Mouse (Mus musculus) cerebellum, adult 9-10 months (tissue): ENCODE results near the gene Hist1h3a.
A peak's percentile ranks its signal among the peaks of the same experiment; 100 is the strongest.

Source experiments
- DNase-seq: peaks from one replicate; pipeline ENCODE4 v3.0.0; 2022

Hist1h3a gene

DNA sequence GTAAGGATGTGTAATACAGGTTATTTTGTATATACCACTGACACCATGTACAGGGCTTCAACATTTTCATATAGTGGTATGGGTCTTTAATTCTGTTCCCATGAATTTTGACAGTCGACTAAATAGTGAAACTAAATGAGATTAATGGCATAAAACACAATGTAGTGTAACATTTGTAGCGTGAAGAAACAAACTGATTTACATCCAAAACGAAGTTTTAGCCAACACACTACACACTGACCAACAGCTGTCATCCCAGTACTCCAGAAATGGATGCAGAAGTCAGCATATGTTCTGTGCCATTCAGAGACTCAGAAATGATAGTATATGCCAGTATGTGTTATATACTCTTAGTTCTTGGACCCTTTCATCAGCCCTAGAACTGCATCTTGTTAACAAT, 4.3 kb downstream of the Hist1h3a start:
- no peak for DNase-seq

DNA sequence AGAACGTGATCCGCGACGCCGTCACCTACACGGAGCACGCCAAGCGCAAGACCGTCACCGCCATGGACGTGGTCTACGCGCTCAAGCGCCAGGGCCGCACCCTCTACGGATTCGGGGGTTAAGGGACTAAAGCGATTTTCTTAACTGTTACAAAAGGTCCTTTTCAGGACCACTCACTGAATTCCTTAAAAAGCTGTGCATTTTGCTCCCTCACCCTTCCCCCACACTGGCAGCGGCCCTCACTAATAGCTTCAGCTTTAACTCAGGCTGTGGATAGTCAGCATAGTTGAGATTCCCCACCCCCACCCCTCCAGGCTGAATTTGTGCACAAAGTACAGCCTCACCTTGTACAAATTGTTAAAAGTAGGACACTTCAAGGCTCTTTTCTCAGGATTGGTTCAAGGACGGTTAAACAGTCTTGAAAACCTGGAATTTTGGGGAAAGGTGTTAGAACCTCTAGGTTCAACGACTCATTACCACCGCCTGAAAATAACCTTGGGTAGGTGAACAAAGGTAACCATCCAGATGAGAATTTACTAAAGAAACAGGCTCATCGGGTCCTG, 4.9 kb downstream of the Hist1h3a start:
- DNase-seq, result no peak

DNA sequence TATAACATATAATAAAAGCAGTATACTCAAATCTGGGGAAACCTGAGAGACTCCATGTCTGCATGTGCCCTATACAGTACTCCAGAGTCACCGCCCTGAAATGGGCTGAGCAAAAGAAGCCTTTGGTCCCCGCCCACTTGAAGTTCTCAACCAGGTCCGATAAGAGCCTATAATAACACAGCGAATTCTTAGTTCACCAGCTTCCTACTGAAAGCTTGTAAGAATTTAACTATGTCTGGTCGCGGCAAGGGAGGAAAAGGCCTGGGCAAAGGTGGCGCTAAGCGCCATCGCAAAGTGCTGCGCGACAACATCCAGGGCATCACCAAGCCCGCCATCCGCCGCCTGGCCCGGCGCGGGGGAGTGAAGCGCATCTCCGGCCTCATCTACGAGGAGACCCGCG, 5.4 kb downstream of the Hist1h3a start, which contains the start of gene Hist1h4b:
TSS of gene Hist1h4b (plus strand) at position 224 of the 400 bp plus-strand sequence.
- DNase-seq, result peak; percentile 95

DNA sequence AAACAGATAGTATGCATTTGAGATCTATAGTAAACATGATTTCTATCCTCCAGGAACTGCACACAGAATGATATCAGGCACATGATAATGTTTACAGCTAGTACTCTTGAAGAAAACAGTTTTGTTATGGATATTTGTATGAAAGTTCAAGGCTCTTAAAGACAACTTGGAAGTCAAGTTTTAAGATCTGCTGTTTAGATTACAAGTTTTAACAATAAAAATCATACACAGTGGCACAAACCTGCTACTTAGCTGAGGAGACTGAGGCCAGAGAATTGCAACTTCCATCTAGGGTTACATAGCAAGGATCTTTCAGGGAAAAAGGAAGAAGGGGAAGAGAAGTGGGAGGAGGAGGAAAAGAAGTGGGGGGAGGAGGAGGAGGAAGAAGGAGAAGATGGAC, 7.2 kb downstream of the Hist1h3a start:
- no peak for DNase-seq

DNA sequence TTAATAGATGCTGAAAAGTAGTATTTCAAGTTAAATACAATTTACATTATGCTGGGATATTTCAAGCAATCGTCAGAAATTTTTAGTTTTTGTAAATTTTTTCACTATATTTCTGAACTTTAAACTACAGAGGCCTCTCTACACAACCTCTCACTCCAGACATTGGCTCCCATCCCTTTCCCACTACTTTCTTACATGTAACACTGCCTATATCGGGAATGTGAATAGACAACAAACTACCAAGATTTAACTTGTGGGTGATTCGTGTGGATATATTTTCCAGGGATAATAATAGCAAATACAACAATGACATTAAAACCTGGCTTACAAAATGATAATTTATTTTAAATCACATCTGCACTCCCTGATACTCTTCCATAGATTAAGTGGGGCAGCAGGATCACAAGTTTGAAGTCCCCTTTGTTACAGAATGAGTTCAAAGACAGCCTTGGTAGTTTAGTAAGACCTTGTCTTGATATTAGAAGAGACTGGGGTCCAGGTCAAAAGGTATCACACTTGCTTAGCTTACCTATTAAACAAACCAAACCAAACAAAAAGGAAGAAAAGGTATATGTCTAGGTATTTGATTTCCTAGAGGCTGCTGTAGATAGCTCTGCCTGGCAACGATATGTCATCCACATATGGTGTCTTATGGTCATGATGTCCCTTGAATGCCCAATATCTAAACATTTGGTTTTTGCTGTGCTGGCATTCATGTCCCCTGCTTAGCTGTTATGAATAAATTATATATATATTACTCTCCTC, 8.7 kb downstream of the Hist1h3a start:
- DNase-seq, result no peak

DNA sequence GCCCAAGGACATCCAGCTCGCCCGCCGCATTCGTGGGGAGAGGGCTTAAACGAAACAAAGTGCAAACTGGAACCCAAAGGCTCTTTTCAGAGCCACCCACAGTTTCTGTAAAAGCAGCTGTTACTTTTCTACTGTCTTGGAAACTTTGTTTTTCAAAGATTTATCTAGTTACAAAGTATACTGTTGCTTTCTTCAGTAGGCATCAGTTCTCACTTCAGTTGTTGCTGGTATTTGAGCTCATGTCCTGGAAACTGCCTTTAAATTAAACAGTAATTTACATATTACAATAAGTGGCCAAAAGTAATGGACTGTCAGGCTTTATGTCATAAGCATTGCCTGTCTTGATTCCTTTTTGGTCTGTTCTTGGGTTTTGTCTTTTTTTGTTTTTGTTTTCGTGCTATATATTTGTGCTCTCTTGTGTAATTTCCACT, 9.4 kb downstream of the Hist1h3a start:
- no peak for DNase-seq

DNA sequence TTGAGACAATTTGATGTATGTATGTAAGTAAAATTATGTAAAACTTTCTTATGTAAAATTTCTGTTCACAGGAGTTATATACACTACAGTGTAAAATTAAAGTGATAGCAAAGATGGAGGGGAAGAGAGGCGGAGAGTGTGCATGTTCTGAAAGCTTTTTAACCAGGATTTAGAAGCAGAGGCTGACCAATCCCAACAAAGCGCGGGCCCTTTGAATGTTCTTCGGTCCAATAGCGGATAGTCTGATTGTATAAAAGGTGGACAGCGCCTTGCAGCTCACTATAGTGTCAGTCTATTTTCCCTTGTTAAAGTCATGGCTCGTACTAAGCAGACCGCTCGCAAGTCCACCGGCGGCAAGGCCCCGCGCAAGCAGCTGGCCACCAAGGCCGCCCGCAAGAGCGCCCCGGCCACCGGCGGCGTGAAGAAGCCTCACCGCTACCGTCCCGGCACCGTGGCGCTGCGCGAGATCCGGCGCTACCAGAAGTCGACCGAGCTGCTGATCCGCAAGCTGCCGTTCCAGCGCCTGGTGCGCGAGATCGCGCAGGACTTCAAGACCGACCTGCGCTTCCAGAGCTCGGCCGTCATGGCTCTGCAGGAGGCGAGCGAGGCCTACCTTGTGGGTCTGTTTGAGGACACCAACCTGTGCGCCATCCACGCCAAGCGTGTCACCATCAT, 10.0 kb downstream of the Hist1h3a start, which contains the start of gene Hist1h3b:
TSS of gene Hist1h3b (plus strand) at position 201 of the 675 bp plus-strand sequence.
- peak; percentile 80 for DNase-seq

DNA sequence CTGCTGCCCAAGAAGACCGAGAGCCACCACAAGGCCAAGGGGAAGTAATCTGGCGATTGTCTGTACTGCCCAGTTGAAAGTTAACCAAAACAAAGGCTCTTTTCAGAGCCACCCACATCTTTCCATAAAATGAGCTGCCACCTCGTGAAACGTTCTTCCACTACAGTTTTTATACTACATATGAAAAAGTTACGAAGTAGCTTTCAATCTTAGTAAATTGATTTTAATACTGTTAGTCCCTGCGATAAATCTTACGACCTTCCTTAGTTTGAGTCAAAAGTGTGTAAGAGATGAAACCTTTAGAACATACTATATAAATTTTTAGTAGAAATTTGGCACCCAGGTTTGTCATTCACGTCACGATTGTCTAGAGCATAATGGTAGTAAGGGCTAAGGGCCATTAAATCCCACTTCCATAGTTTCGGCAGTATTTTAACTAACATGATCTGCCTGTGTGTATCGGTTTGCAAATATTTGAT, 10.7 kb downstream of the Hist1h3a start:
- DNase-seq, result peak; percentile 33

DNA sequence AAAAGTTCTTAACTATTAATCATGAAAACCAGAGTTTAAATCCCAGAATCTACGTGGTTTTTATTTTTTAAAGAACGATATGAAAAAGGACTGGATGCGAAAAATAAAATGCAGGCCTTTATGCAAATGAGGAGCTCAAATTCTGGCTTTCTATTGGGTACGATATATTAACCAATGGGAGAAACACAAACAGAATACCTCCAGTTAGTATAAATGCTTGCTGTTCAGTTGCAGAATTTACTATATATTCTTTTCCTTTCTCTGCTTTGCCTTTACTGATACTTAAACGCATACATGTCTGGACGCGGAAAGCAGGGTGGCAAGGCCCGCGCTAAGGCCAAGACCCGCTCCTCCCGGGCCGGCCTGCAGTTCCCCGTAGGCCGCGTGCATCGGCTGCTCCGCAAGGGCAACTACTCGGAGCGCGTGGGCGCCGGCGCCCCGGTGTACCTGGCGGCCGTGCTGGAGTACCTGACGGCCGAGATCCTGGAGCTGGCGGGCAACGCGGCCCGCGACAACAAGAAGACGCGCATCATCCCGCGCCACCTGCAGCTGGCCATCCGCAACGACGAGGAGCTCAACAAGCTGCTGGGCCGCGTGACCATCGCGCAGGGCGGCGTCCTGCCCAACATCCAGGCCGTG, 11.2 kb downstream of the Hist1h3a start, which contains the start of gene Hist1h2ab:
TSS of gene Hist1h2ab (plus strand) at position 288 of the 639 bp plus-strand sequence.
- DNase-seq, result peak; percentile 80

DNA sequence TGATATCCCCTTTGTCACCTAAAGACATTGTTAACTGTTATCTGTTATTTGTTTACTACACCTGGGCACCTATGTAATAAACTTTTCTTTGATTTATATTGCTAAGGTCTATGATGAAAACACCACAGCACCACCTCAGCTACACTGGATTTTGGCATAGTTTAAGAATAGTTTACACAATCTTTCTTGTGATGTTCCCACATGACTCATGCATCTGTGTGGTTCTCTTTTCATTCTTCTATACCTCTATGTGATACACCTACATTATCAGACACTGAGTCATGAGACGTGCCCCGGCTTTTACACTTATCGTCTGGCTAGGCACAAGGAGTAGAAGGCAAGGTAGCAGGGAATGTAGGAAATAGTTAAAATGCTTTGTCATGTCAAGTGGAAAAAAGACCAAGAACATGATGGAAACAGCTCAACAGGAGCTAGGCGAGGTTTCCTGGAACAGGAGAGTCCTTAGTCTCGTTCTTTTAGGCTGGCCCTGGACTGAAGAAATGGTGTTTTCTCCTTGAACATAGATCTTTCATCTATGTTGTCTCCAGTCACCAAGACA, 12.5 kb downstream of the Hist1h3a start:
- DNase-seq, result peak; percentile 29

DNA sequence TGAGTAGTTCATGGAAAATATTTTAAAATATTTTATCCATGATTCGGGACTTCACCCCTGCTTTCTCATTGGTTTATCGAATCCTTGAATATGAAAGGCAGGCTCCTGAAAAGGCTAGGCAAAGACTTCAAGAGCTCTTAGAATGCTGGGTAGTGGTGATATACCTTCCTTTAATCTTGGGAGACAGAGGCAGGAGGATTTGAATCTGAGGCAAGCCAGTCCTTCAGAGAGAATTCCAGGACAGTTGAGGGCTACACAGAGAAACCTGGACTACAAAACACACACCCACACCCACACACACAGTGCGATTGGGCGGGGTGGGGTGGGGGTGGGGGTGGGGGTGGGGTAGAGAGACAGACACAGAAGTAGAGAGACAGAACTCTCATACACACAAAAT, 14.3 kb downstream of the Hist1h3a start:
- DNase-seq, result peak; percentile 17

DNA sequence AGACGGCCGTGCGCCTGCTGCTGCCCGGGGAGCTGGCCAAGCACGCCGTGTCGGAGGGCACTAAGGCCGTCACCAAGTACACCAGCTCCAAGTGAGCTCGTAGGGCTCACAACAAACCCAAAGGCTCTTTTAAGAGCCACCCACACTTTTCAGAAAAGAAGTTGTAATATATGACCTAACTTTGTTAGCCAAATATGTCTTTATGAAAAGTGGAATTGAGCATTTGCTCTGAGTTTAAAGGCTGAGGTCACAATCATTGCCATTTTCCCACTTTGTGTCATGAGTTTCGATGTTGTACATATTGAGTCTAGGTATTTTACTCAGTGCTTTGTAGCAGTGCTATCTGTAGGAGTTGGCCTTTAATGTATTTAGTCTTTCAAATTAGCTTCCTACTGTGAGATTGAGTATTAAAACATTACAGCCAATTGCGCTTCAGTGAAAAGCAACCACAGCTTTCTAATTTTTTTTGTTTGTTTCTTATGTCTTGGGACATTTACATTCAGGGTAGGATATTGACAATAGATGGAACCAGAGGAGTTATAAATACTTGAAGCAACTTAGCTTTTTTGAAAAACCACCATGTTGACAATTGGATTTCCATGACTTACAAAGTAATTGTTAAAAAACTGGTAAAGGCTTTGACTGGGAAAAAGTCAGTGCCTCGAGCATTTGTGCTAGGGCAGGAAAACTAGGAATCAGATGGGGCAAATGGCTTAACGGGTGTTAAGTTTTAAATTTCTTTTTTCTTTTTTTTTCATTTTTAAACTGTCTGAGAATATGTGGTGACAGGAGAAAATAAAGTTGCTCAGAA, 14.9 kb downstream of the Hist1h3a start:
- peak; percentile 43 for DNase-seq

DNA sequence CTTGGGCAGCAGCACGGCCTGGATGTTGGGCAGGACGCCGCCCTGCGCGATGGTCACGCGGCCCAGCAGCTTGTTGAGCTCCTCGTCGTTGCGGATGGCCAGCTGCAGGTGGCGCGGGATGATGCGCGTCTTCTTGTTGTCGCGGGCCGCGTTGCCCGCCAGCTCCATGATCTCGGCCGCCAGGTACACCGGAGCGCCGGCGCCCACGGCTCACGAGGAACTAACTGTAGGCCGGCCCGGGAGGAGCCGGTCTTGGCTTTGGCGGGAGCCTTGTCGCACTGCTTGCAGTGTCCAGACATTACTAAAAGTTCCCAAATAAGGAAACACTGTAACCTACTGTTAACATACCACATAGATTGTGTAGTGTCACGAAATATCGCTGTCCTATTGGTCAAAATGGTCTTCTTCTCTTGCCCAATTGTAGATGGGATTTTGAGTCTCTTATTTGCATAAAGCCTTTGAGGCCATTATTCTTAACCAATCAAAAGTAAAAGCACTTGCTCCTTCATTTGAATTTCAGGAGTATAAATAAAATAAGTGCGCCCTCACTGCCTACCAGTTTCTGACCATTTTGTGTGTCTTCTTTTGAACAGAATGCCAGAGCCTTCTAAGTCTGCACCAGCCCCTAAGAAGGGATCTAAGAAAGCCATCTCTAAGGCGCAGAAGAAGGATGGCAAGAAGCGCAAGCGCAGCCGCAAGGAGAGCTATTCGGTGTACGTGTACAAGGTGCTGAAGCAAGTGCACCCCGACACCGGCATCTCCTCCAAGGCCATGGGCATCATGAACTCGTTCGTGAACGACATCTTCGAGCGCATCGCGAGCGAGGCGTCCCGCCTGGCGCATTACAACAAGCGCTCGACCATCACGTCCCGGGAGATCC, 15.7 kb downstream of the Hist1h3a start, which contains the start of gene Hist1h2bb:
TSS of gene Hist1h2bb (plus strand) at position 534 of the 880 bp plus-strand sequence.
- DNase-seq, result peak; percentile 94

DNA sequence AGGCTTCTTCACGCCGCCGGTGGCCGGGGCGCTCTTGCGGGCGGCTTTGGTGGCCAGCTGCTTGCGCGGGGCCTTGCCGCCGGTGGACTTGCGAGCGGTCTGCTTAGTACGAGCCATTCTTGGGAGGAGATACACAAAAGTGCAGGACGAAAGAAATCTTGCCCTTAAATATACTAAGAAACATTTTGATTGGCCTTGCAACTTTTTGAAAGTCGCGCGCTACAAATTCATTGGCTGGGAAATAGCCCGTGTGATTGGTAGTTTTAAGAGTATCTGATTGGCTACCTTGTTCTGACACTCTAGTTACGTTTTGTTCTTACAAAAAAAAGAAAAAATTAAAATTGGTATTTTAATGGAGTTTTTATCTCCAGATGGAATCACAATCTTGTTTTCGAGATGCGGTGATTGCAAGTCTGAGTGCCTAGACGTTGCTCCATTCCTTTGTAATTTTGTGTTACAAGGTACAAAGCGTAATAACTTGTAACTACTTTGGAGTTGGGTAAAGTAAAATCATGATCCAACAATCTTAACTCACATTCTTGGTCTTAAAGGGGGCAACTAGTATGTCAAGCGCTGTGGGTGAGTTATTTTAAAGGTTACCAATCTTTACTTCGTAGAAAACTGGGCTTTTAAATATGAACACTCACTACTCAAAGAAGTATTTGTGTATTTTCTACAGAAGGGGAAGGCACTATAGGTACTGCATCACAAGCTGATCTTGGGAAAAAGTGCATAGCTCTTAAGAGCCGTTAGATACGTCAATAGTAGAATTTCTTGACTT, 16.6 kb downstream of the Hist1h3a start, which contains the start of gene Hist1h3c:
TSS of gene Hist1h3c (minus strand) at position 222 of the 781 bp plus-strand sequence.
- peak; percentile 86 for DNase-seq

DNA sequence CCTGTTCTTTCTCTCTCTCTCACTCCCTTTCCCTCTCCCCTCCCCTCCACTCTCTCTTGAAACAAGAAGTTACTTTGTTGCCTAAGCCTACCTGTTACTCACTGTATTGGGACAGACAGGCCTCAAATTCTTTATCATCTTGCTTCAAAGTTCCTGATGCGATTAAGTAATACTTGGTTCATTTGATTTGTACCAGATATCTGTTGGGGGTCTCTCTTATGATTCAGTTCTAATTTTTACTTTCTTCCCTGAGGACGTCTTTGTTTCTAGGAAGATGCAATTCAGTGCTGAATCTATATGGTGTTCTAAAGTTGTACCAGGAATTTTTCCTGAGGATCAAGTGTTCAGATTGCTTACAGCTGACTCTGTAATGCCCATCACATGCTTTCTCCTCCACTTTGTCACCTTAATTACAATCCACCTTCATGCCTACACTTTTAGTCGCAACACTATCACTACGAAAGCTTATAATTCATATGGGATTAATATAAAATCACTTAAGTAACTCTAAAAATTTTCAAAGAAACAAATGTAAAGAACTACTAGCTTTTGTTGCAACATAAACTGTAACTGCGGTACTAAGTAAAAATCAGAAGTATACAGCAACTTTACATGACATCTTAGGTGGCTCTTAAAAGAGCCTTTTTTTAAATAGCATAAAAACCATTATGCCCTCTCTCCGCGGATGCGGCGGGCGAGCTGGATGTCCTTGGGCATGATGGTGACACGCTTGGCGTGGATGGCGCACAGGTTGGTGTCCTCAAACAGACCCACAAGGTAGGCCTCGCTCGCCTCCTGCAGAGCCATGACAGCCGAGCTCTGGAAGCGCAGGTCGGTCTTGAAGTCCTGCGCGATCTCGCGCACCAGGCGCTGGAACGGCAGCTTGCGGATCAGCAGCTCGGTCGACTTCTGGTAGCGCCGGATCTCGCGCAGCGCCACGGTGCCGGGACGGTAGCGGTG, 17.5 kb downstream of the Hist1h3a start:
- peak; percentile 27 for DNase-seq

DNA sequence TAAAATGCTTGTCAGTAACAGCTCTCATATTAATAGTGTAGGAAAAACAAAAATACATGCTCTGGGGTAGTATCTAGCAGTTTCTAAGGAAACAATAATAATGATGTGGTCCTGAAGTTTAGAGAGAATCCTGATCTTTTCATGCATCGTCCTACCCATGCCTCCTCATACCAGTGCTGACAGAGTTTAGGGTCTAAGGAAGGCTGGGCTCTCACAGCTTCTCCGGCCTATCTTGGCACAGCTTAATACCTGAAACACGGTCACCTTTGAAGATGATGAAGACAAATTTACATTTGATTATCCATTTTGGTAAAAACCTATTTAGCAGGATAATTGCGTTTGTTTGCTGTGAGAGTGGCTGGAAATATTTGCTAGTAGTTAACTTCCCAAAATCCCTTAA, 18.2 kb downstream of the Hist1h3a start:
- no peak for DNase-seq

DNA sequence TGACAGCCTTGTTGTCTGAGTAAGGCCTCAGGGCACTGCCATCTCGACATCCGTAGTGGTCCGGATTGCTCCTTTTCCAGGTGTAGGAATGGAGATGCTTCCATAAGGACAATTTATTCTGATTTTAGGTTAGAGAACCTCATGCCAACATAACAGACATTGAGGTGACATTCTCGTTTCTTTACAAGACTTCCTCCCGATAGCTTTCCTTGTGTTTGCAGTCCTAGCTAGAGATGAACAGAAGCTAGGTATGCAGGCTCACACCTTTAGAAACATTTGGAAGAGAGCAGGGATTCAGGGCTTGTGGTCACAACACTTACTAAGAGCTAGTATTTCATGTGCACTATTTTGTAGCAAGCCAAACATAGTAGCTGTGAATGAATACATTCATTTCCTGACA, 19.0 kb downstream of the Hist1h3a start:
- DNase-seq, result no peak

DNA sequence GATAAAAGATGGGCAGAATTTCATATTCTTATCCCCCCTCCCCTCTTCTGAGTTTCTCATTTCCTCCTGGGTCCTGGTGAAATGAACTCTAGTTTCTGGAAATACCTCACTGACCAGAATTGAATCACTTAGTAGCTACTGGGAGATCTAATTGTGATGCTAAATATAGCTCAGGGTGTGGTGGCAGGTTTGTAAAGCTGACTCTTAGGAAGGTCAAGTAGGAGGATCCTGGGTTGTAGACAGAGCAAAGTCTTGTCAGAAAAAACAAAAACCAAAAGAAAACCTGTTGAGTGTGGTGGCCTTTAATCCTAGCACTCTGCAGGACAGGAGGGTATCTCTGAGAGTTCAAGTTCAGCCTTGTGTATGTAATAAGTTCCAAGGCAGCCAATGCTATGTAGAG, 20.2 kb downstream of the Hist1h3a start:
- DNase-seq, result no peak

DNA sequence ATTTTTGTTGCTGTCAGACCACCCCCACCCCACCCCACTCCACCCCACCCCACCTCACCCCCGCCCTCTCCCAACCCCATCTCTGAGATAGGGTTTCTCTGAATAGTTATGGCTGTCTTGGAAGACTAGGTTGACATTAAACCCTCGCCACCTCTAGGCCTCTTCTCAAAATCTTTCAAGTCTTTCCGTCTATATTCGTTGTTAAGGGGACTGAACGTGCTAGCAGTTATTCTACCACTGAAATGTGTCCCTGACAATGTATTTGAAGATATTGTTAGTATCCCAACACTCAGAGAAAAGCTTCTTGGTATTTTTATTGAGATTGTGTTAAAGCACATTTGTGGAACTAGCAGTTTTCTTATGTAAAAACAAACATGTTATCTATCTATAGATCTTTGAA, 21.3 kb downstream of the Hist1h3a start:
- DNase-seq, result no peak
